In genomic region chr2:174473550-174473927, GRCm38 (mm10) we compare ENCODE assay signal across 7 mouse cellular contexts. TPM values are rescaled to one million over a fixed set of nuclear protein-coding genes. Genes with fewer than 3 reads are reported as not detected.
A peak's percentile ranks its signal among the peaks of the same experiment; 100 is the strongest.
DNase-seq lines count a peak whose midpoint lies in the region; ATAC-seq lines count a peak whose summit lies in the region.

No protein-coding gene starts in this region.

- peak overlapping the region; percentile 60 for H3K4me2 ChIP-seq in forebrain, embryonic 11.5 days (ENCODE audit: low read depth, low read length, severe bottlenecking)
- peak overlapping the region; percentile 82 for H3K4me2 ChIP-seq in limb, embryonic 13.5 days (replicated peaks)
- peak overlapping the region; percentile 67 for H3K4me2 ChIP-seq in stomach, embryonic 15.5 days

- H3K4me1 ChIP-seq in megakaryocyte, embryonic 14.5 days: peaks cover 56% of the 10 kb centered on the region
- H3K4me1 ChIP-seq in forebrain, embryonic 11.5 days (replicated peaks; ENCODE audit: control insufficient read depth, insufficient read depth, low read length): peaks cover 4% of the 10 kb centered on the region; the same call in 1 of the 2 replicates
- H3K4me1 ChIP-seq in limb, embryonic 13.5 days: peaks cover 9% of the 10 kb centered on the region
- peaks cover 17% of the 10 kb centered on the region for H3K4me1 ChIP-seq in stomach, embryonic 15.5 days

- H3K27me3 ChIP-seq in megakaryocyte, embryonic 14.5 days (replicated peaks): peaks cover 6% of the 10 kb centered on the region
- no peaks in the 10 kb centered on the region for H3K27me3 ChIP-seq in forebrain, embryonic 11.5 days (ENCODE audit: control insufficient read depth, insufficient read depth, low read length)
- H3K27me3 ChIP-seq in limb, embryonic 13.5 days: no peaks in the 10 kb centered on the region
- H3K27me3 ChIP-seq in stomach, embryonic 15.5 days (replicated peaks): no peaks in the 10 kb centered on the region

- H3K9me3 ChIP-seq in megakaryocyte, embryonic 14.5 days: no peaks in the 10 kb centered on the region
- no peaks in the 10 kb centered on the region; the same call in 1 of the 2 replicates for H3K9me3 ChIP-seq in forebrain, embryonic 11.5 days (ENCODE audit: control insufficient read depth, low read length)
- no peaks in the 10 kb centered on the region; the same call in 1 of the 2 replicates for H3K9me3 ChIP-seq in limb, embryonic 13.5 days
- no peaks in the 10 kb centered on the region for H3K9me3 ChIP-seq in stomach, embryonic 15.5 days

- no peak for DNase-seq in forebrain, embryonic 11.5 days (ENCODE audit: low spot score)
- no peak for DNase-seq in frontal cortex, postnatal 10 days (ENCODE audit: low spot score in 2 of 2)
- DNase-seq in cerebellum, postnatal 4 days (ENCODE audit: low spot score in 2 of 2): no peak

- H3K4me3 ChIP-seq in megakaryocyte, embryonic 14.5 days (replicated peaks): peak overlapping the region; percentile 95
- H3K4me3 ChIP-seq in forebrain, embryonic 11.5 days (ENCODE audit: low read depth, low read length): peak overlapping the region; percentile 73; the same call in 1 of the 2 replicates
- peak overlapping the region; percentile 79 for H3K4me3 ChIP-seq in limb, embryonic 13.5 days
- H3K4me3 ChIP-seq in stomach, embryonic 15.5 days (replicated peaks): peak overlapping the region; percentile 80

- WGBS in forebrain, embryonic 11.5 days: 78% methylated on average over 5 of the region's 5 CpGs
- WGBS in limb, embryonic 13.5 days: 68% methylated on average over 5 of the region's 5 CpGs
- 63% methylated on average over 5 of the region's 5 CpGs for whole genome bisulfite sequencing in stomach, embryonic 15.5 days

- H3K9ac ChIP-seq in forebrain, embryonic 11.5 days (ENCODE audit: low read length): peak overlapping the region; percentile 56
- peak overlapping the region; percentile 67 for H3K9ac ChIP-seq in limb, embryonic 13.5 days
- H3K9ac ChIP-seq in stomach, embryonic 15.5 days: peak overlapping the region; percentile 17; the same call in 1 of the 2 replicates

- peak overlapping the region; percentile 71 for H3K27ac ChIP-seq in forebrain, embryonic 11.5 days (ENCODE audit: low read depth, low read length)
- peak overlapping the region; percentile 73 for H3K27ac ChIP-seq in limb, embryonic 13.5 days
- peak overlapping the region; percentile 83 for H3K27ac ChIP-seq in stomach, embryonic 15.5 days

- H3K36me3 ChIP-seq in megakaryocyte, embryonic 14.5 days (replicated peaks; ENCODE audit: low read length): peaks cover 31% of the 10 kb centered on the region
- H3K36me3 ChIP-seq in forebrain, embryonic 11.5 days (ENCODE audit: control insufficient read depth, insufficient read depth, low read length): no peaks in the 10 kb centered on the region; the same call in 1 of the 2 replicates
- peaks cover 30% of the 10 kb centered on the region for H3K36me3 ChIP-seq in limb, embryonic 13.5 days
- H3K36me3 ChIP-seq in stomach, embryonic 15.5 days: no peaks in the 10 kb centered on the region; the same call in 1 of the 2 replicates

- no peak for ATAC-seq in megakaryocyte, adult 5-6 weeks (ENCODE audit: poor library complexity, severe bottlenecking)
- no peak for ATAC-seq in forebrain, embryonic 11.5 days (replicated peaks; ENCODE audit: low FRiP score)
- no peak; the same call in 1 of the 2 replicates for ATAC-seq in limb, embryonic 13.5 days (ENCODE audit: low FRiP score, low read depth)
- no peak for ATAC-seq in stomach, embryonic 15.5 days (ENCODE audit: insufficient read depth, low FRiP score, low read depth)

RNA-seq across cellular contexts. Expression of gene Prelid3b, which starts 0.7 kb away (rescaled TPM):
- 4.1 and 30.0 TPM in 2 replicates for polyA plus RNA-seq in megakaryocyte, embryonic 14.5 days (2012; ENCODE audit: insufficient read depth, low replicate concordance)
- total RNA-seq in megakaryocyte, adult 5-6 weeks (2015): 62.1 and 66.9 TPM in 2 replicates
- total RNA-seq in megakaryocyte, adult 5-6 weeks (2017): 141 and 145 TPM in 2 replicates
- 127 and 132 TPM in 2 replicates for polyA plus RNA-seq in forebrain, embryonic 11.5 days (2014; fragmentation: Nextera tagmentation; extraction: Ambion mirVana)
- 108 and 110 TPM in 2 replicates for polyA plus RNA-seq in limb, embryonic 13.5 days (2015; fragmentation: Nextera tagmentation; extraction: Ambion mirVana)
- polyA plus RNA-seq in stomach, embryonic 15.5 days (2015; fragmentation: Nextera tagmentation; extraction: Ambion mirVana): 113 and 114 TPM in 2 replicates

RNA-seq across cellular contexts. Expression of gene Atp5e, which starts 9.6 kb away (rescaled TPM):
- polyA plus RNA-seq in megakaryocyte, embryonic 14.5 days (2012; ENCODE audit: insufficient read depth, low replicate concordance): 161 and 328 TPM in 2 replicates
- 421 and 466 TPM in 2 replicates for total RNA-seq in megakaryocyte, adult 5-6 weeks (2015)
- total RNA-seq in megakaryocyte, adult 5-6 weeks (2017): 212 and 256 TPM in 2 replicates
- 600 and 613 TPM in 2 replicates for polyA plus RNA-seq in forebrain, embryonic 11.5 days (2014; fragmentation: Nextera tagmentation; extraction: Ambion mirVana)
- polyA plus RNA-seq in limb, embryonic 13.5 days (2015; fragmentation: Nextera tagmentation; extraction: Ambion mirVana): 765 and 779 TPM in 2 replicates
- 673 and 703 TPM in 2 replicates for polyA plus RNA-seq in stomach, embryonic 15.5 days (2015; fragmentation: Nextera tagmentation; extraction: Ambion mirVana)

RNA-seq across cellular contexts. Expression of gene Tubb1, which starts 23.0 kb away (rescaled TPM):
- polyA plus RNA-seq in megakaryocyte, embryonic 14.5 days (2012; ENCODE audit: insufficient read depth, low replicate concordance): 11.2 and 32.6 TPM in 2 replicates
- not detected in 2 replicates for total RNA-seq in megakaryocyte, adult 5-6 weeks (2015)
- total RNA-seq in megakaryocyte, adult 5-6 weeks (2017): 0.26 and 0.53 TPM in 2 replicates
- polyA plus RNA-seq in forebrain, embryonic 11.5 days (2014; fragmentation: Nextera tagmentation; extraction: Ambion mirVana): 4.9 and 6.3 TPM in 2 replicates
- polyA plus RNA-seq in limb, embryonic 13.5 days (2015; fragmentation: Nextera tagmentation; extraction: Ambion mirVana): 2.2 and 3.1 TPM in 2 replicates
- 1.8 and 2.3 TPM in 2 replicates for polyA plus RNA-seq in stomach, embryonic 15.5 days (2015; fragmentation: Nextera tagmentation; extraction: Ambion mirVana)

RNA-seq across cellular contexts. Expression of gene Ctsz, which starts 34.7 kb away (rescaled TPM):
- 145 and 269 TPM in 2 replicates for polyA plus RNA-seq in megakaryocyte, embryonic 14.5 days (2012; ENCODE audit: insufficient read depth, low replicate concordance)
- total RNA-seq in megakaryocyte, adult 5-6 weeks (2015): 265 and 282 TPM in 2 replicates
- total RNA-seq in megakaryocyte, adult 5-6 weeks (2017): 388 and 414 TPM in 2 replicates
- polyA plus RNA-seq in forebrain, embryonic 11.5 days (2014; fragmentation: Nextera tagmentation; extraction: Ambion mirVana): 78.7 and 92.9 TPM in 2 replicates
- 166 and 177 TPM in 2 replicates for polyA plus RNA-seq in limb, embryonic 13.5 days (2015; fragmentation: Nextera tagmentation; extraction: Ambion mirVana)
- polyA plus RNA-seq in stomach, embryonic 15.5 days (2015; fragmentation: Nextera tagmentation; extraction: Ambion mirVana): 181 and 199 TPM in 2 replicates

RNA-seq across cellular contexts. Expression of gene Nelfcd, which starts 57.9 kb away (rescaled TPM):
- 36.2 and 36.8 TPM in 2 replicates for polyA plus RNA-seq in megakaryocyte, embryonic 14.5 days (2012; ENCODE audit: insufficient read depth, low replicate concordance)
- total RNA-seq in megakaryocyte, adult 5-6 weeks (2015): 24.5 and 25.5 TPM in 2 replicates
- total RNA-seq in megakaryocyte, adult 5-6 weeks (2017): 26.3 and 39.0 TPM in 2 replicates
- 178 and 192 TPM in 2 replicates for polyA plus RNA-seq in forebrain, embryonic 11.5 days (2014; fragmentation: Nextera tagmentation; extraction: Ambion mirVana)
- polyA plus RNA-seq in limb, embryonic 13.5 days (2015; fragmentation: Nextera tagmentation; extraction: Ambion mirVana): 144 and 148 TPM in 2 replicates
- polyA plus RNA-seq in stomach, embryonic 15.5 days (2015; fragmentation: Nextera tagmentation; extraction: Ambion mirVana): 91.7 and 92.4 TPM in 2 replicates

Comparison
In these comparisons a context has a peak if more than half of its experiments do, and no peak if none do; other contexts are left out.
1. H3K9ac ChIP-seq: peak in every context shown above with its lines; median percentile 67 in limb, embryonic 13.5 days; 56 in forebrain, embryonic 11.5 days; 17 in stomach, embryonic 15.5 days.